Mouse (Mus musculus): ENCODE results near the gene Leng1.
A peak's percentile ranks its signal among the peaks of the same experiment; 100 is the strongest.

Gene Leng1

DNA sequence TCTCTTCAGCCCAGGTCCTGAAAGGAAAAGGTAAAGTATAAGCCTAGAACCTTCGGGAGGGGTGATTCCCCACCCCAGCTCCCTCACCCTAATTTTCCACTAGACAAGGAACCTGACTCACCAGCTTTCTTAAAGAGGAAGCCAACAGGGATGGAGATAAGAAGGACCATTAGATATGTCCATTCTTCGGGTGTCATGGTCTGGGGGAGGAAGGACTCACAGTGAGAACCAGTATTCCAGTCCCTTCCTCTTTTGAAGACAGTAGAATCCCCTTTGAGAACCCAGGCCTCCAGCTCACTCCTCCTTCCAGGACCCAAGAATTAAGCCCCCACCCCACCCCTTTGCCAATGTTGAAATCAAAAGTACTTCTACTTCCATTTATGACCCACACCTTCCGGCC lies 26.3 kb upstream of the Leng1 start:
- DNase-seq, result no peak

DNA sequence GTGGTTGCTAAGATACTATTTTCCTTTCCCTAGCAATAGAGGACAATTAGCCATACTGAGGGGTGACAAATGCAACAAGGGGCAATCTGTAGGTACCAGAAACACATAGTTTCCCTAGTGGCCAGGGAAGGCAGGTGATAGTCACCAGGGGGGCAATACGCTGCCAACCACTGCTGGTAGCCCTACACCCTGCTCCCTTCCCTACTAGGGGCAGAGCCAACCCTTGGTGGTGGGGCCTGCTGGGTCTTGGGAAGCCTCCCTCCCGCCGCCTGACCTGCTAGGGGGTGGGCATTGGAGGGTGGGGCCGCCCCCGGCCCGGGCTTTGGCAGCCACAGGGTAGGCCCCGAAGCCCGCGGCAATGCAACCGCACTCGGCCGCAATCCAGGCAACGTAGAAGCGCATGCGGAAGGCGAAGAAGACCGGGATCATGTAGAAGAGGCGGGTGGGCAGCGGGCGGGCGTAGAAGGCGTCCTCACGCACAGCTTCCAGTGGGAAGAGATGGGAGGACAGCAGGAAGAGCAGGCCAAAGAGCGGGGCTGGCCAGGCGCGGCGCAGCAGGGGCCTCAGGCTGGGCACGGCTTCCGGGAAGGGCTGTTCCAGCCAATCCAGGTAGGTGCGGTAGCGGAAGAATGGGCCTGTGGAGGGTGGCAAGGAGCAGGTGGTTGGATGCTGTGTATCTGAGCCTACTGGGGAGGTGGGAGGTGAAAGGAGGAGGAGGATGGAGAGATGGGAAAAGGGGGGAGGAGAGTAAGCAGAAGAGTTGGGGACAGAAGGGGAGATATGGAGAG lies 20.0 kb upstream of the Leng1 start:
- DNase-seq, result peak; percentile 82

GRCm38 (mm10) chr7:3684698-3685097 lies 19.1 kb upstream of the Leng1 start:
- DNase-seq, result no peak

GRCm38 (mm10) chr7:3683908-3684550 lies 18.4 kb upstream of the Leng1 start:
- DNase-seq, result no peak

- no peak for DNase-seq
Observed at GRCm38 (mm10) chr7:3677342-3677741, 11.7 kb upstream of the Leng1 start, which contains the start of gene Tmc4. Gene Tmc4, minus strand, starts transcription at chr7:3677553.

GRCm38 (mm10) chr7:3676371-3676770 lies 10.7 kb upstream of the Leng1 start:
- no peak for DNase-seq

- DNase-seq, result no peak
Observed at GRCm38 (mm10) chr7:3675228-3675548, 9.5 kb upstream of the Leng1 start.

DNA sequence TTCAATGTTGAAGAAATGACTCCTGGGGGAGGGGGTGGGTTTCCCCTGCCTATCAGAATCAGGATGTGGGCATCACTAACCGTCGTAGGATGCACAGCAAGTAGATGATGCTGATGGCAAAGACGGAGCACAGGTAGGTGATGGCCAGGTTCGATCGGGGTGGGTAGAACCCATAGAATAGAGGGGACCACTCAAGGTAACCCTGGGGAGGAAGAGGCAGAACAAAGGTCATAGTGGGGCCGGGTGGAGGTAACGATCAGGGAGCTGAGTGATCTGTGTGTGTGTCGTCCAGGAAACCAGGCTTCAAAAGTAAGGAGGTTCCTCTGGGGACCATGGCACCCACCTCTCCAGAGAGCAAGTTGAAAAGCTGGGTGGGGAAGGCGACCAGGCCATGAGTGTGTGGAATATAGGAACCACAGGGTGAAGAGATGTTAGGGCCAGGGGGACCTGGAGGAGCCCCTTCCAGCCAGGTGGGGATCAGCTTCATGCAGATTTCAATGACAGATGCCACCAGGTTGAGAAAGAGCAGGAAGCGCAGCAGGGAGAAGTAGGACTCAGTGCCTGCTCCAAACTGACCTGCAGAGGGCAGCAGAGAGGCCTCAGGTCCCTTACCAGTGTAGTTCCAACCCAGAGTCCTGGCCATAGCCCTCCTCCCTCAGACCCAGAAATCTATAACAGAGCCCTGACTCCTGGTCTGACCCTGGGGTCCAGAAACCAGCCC lies 9.0 kb upstream of the Leng1 start:
- DNase-seq, result peak; percentile 76

GRCm38 (mm10) chr7:3666921-3667391 lies 1.3 kb upstream of the Leng1 start:
- no peak for DNase-seq

- DNase-seq, result no peak
Observed at GRCm38 (mm10) chr7:3664524-3665214, 971 bp downstream of the Leng1 start.

- DNase-seq, result no peak
Observed at GRCm38 (mm10) chr7:3658578-3658977, 7.1 kb downstream of the Leng1 start.

- DNase-seq, result no peak
Observed at GRCm38 (mm10) chr7:3656966-3657365, 8.7 kb downstream of the Leng1 start.

DNA sequence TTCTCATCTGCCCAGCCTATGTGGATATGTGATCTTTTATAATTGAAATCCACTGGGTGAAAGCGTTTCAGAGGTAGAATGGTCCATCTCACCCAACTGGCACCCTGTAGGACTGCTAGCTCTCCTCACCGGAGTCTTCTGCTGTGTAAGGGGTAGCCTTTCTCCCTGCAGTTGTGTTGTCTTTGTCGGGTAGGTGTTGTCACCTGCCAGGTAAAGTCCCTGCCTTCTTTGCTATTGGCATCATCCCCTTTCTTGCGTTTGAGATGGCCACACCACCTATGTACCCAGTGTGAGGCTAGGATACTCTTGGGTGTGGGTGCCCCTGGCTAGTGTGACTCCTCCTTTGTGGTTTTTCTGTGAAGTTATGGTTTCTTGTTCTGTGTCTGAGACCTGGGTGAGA lies 19.0 kb downstream of the Leng1 start:
- peak; percentile 48 for DNase-seq

DNA sequence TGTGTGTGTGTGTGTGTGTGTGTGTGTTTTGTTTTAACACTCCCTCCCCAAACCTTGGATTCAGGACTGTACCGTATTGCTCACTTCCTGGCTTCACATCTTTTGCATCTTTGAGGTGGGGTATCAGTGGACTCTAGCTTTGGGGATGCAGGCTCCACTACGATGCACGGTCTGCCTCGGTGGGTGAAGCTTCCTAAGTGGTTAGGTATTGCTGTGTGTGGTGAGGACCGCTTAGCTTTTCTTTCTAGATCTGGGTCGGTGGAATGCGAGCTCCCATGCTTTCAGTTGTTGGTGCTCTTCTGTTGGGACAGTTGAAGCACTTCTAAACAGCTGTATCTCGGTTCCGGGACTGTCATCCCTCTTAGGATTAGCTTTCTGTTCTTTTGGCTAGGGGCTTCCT lies 19.5 kb downstream of the Leng1 start:
- no peak for DNase-seq

DNA sequence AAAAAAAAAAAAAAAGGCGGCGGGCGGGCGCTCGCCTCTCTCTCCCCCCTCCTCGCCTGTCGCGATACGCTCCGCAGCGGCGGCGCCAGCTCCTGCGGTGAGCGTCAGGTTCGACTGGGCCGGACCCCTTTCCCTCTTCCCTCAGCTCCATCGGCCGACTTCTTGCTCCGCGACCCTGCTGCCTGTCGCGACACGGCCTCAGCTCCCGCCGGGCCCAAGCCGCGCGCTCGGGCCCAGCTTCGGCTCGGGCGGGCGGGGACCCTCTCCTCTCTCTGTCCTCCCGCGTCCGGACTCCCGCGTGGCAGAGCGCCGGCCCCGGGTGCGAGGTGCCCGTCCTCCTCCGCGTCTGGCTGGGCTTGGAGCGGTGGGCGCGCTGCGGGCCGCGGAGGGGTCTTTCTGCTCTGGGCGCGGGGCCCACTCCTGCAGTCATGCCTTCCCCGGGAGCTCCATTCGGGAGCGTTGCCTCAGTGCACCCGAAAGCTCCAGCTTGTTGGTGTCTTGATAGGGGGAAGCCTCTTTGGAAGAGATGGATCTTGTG lies 20.1 kb downstream of the Leng1 start:
- DNase-seq, result no peak

DNA sequence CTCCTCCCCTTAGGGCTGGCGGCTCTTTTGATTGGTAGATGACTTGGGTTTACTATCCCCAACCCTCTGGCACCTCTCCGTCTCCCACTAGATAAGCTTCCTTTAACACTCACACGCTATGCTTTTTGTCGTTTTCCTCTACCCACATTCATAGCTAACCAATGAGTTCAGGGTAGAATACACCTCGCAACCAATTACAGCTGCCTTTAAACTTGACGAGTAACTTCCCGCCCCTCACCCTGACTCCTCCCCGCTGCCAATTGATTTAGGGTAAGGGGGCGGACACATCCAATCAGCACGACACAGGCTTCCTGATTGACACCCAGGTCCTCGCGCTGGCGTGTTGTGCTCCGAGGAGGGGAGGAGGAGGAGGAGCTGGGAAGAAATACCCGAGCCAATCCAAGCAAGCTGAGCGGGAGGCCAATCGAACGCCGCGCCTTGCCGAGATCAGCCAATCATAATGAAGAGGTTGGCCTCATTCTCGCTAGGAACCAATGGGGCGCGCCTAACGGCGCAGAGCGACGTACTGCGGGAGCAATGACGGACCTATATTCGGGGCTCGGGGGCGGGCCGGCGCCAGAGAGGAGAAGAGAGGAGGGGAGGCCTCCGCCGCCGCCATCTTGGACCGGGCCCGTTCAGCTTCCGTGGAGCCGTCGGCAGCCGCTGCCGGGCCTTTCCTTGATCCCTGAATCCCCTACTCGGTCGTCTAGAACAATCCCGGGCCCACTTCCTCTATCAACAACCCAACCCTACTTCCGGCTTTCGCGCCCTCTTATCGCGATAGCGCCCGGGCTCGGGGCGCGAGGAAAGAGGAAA lies 20.8 kb downstream of the Leng1 start, which contains the start of gene Cnot3:
Gene Cnot3, plus strand, starts transcription at position 597 of the 816 bp plus-strand sequence.
- DNase-seq, result peak; percentile 100

DNA sequence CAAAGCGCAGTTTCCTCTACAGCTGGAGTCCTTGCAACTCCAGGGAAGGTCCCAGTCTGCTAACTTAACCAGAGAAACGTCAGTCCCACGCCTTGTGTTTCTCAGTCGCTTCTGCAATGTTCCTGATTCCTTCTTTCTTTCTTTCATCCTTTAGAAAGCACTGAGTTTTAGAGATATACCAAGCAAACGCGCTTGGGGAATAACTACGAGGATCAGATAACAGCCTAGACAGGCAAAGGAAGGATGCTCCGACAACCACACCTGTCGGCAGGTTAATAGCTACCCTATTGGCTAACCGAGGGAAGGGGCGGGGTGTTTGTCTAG lies 21.3 kb downstream of the Leng1 start:
- DNase-seq, result no peak

GRCm38 (mm10) chr7:3643843-3644242 lies 21.8 kb downstream of the Leng1 start:
- DNase-seq, result no peak

DNA sequence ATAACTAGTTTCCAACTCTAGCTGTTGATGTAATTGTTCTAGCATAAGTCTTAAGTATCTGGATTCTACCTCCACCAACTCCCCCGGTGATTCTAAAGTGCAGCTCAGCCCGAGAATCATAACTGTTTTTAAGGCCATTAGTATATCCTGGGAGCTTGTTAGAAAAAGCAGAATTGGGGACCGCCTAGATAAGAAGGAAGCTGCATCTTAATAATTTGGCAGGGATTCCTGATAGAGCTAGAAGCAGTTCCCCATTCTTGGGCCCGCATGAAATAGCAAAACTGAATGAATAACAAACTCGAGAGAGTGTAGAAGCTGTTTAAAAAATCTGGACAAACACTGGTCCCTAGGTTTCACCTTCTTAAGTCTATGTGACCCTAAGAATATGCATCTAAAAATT lies 22.2 kb downstream of the Leng1 start:
- no peak for DNase-seq

DNA sequence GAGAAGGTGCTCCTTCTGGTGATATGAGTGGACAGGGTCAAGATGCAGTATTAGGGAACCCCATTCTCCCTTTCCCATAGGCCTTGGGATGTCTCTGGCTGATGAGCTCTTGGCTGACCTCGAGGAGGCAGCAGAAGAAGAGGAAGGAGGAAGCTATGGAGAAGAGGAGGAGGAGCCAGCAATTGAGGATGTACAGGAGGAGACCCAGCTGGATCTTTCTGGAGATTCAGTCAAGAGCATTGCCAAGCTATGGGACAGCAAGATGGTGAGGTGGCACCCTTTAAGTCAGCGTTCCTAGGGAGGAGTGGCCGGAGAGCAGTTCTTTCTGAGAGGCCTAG lies 35.2 kb downstream of the Leng1 start:
- no peak for DNase-seq

DNA sequence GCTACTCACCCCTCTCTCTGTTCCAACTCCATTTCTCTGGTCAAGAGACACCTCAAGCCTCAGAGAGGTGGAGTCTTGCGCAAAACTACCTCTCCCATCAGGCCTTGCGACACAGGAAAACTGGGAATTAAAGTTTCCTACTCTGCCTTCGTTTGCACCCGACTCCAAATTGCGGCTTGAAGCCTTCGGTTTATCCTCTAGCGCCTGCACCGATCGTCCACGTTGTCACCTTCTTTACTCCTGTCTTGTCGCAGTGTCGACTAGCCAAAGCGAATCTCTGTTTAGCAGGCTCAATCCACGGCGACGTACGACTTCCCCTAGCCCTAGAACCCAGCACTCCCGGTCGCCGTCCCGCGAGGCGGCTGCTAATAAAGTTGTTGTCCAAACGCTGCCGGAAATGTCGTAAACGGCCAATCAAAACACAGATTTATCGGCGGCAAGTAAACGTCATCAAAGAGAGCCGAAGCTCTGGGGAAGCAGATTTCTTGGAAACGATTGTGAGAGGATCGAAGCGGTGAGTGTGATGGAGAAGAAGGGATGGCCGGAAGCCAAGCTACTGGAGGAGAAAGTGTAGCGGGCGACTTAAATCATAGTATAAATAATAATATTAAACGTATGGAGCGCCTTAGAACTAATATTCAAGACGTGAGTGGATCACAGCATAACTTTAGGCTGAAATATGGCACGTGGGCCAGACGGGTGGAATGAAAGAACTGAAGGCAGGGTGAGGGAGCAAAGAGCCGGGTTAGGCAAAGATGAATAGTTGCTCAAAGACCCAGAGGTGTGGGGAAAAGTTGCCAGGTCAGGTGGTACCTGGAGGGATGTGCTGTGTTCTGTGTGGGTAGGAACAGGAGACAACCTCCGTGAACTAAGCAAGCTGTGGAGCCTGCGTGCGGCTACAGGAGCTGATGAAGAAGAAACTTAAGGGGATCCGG lies 35.8 kb downstream of the Leng1 start, which contains the start of the genes Tfpt and Prpf31:
Gene Tfpt, minus strand, starts transcription at position 387 of the 935 bp plus-strand sequence.
Gene Prpf31, plus strand, starts transcription at position 443 of the 935 bp plus-strand sequence.
- peak; percentile 94 for DNase-seq
